Mouse (Mus musculus): Measurements from ENCODE around the gene Ahnak2.

DNA sequence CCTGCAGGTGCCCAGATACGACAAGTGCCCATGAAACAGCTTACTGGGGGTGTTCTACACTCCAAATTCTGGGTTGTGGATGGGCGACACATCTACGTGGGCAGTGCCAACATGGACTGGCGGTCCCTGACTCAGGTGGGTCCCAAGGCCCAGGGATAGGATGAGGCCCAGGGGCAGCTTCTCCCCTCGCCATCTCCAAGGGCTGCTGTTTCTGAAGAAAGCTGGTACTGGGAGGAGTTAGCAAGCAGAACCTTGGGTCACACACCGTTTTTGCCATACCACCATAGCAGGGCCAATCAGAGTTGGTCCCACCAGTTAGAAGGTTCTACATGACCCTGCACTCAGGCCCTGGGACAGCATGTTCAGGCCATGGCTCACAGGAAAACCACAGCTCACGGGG is 37.5 kb downstream of the Ahnak2 start:
- TF ChIP-seq POLR2A (IDR thresholded peaks at IDR 0.05; ENCODE audit: extremely low read depth, insufficient read depth, low read length): no peak
- TF ChIP-seq CTCF (IDR thresholded peaks at IDR 0.05; ENCODE audit: extremely low read depth, insufficient read depth, low read length): no peak

Measured in cortical plate, adult 2 months (tissue).